Mouse (Mus musculus) forelimb bud, embryonic 11.5 days (tissue): ENCODE measurements around the gene Slc5a6.
A peak's percentile ranks its signal among the peaks of the same experiment; 100 is the strongest.

Source experiments
- DNase-seq: peaks from one replicate; pipeline ENCODE4 v3.0.0-alpha.2; 2012; ENCODE audit warnings: low read depth, low spot score

Gene Slc5a6

GRCm38 (mm10) chr5:31048763-31049641 lies at the start of gene Slc5a6:
Gene Slc5a6, minus strand, starts transcription at chr5:31048924.
- DNase-seq = peak; percentile 65

GRCm38 (mm10) chr5:31095711-31096480 lies 47.2 kb upstream of the Slc5a6 start:
- no peak for DNase-seq

GRCm38 (mm10) chr5:31094799-31095691 lies 46.3 kb upstream of the Slc5a6 start:
- no peak for DNase-seq

- DNase-seq = no peak
Measured at GRCm38 (mm10) chr5:31094100-31094798, 45.5 kb upstream of the Slc5a6 start.

GRCm38 (mm10) chr5:31093151-31094041 lies 44.7 kb upstream of the Slc5a6 start:
- no peak for DNase-seq

- DNase-seq = no peak
Measured at GRCm38 (mm10) chr5:31092231-31092975, 43.7 kb upstream of the Slc5a6 start.

- no peak for DNase-seq
Measured at GRCm38 (mm10) chr5:31087131-31087530, 38.4 kb upstream of the Slc5a6 start.

- no peak for DNase-seq
Measured at GRCm38 (mm10) chr5:31086606-31087005, 37.9 kb upstream of the Slc5a6 start.

GRCm38 (mm10) chr5:31083949-31084348 lies 35.2 kb upstream of the Slc5a6 start:
- no peak for DNase-seq

GRCm38 (mm10) chr5:31082935-31083625 lies 34.4 kb upstream of the Slc5a6 start:
- no peak for DNase-seq

- DNase-seq = no peak
Measured at GRCm38 (mm10) chr5:31082355-31082754, 33.6 kb upstream of the Slc5a6 start.

GRCm38 (mm10) chr5:31081386-31081785 lies 32.7 kb upstream of the Slc5a6 start:
- DNase-seq = peak; percentile 51

GRCm38 (mm10) chr5:31080795-31081164 lies 32.1 kb upstream of the Slc5a6 start:
- no peak for DNase-seq

GRCm38 (mm10) chr5:31080059-31080794 lies 31.5 kb upstream of the Slc5a6 start:
- DNase-seq = no peak

- no peak for DNase-seq
Measured at GRCm38 (mm10) chr5:31076346-31076745, 27.6 kb upstream of the Slc5a6 start.

GRCm38 (mm10) chr5:31073176-31073575 lies 24.5 kb upstream of the Slc5a6 start:
- DNase-seq = no peak

GRCm38 (mm10) chr5:31071821-31072220 lies 23.1 kb upstream of the Slc5a6 start:
- no peak for DNase-seq

GRCm38 (mm10) chr5:31071059-31071458 lies 22.3 kb upstream of the Slc5a6 start:
- DNase-seq = no peak
